Mouse (Mus musculus): ENCODE results near the gene Slc51a. TPM values are rescaled to one million over a fixed set of nuclear protein-coding genes. Genes with fewer than 3 reads are reported as not detected.

The Slc51a gene
- polyA plus RNA-seq, 1 experiment from 2014 or later, result 0.34 TPM

- 61% methylated on average over 9 of the region's 9 CpGs for WGBS
- Histone ChIP-seq H3K9ac (replicated peaks; ENCODE audit: low read length) (no peak overlapping the region), H3K4me3 (ENCODE audit: low read depth, low read length) (no peak overlapping the region), H3K27me3 (ENCODE audit: control insufficient read depth, insufficient read depth, low read length) (no peaks in the 10 kb centered on the region), H3K27ac (replicated peaks; ENCODE audit: low read depth, low read length) (no peak overlapping the region), H3K4me2 (ENCODE audit: low read depth, low read length) (no peak overlapping the region), H3K9me3 (replicated peaks; ENCODE audit: control insufficient read depth, low read length) (no peaks in the 10 kb centered on the region), H3K4me1 (ENCODE audit: control insufficient read depth, insufficient read depth, low read length) (no peaks in the 10 kb centered on the region), H3K36me3 (replicated peaks; ENCODE audit: control insufficient read depth, insufficient read depth, low read depth, low read length) (no peaks in the 10 kb centered on the region)
- no peak for DNase-seq (ENCODE audit: low spot score)
- ATAC-seq (replicated peaks; ENCODE audit: insufficient number of reproducible peaks, low FRiP score, low TSS enrichment, low read depth), result no peak
These were observed 32.7 kb upstream of the Slc51a start for GRCm38 (mm10) chr16:32520372-32520748.

DNA sequence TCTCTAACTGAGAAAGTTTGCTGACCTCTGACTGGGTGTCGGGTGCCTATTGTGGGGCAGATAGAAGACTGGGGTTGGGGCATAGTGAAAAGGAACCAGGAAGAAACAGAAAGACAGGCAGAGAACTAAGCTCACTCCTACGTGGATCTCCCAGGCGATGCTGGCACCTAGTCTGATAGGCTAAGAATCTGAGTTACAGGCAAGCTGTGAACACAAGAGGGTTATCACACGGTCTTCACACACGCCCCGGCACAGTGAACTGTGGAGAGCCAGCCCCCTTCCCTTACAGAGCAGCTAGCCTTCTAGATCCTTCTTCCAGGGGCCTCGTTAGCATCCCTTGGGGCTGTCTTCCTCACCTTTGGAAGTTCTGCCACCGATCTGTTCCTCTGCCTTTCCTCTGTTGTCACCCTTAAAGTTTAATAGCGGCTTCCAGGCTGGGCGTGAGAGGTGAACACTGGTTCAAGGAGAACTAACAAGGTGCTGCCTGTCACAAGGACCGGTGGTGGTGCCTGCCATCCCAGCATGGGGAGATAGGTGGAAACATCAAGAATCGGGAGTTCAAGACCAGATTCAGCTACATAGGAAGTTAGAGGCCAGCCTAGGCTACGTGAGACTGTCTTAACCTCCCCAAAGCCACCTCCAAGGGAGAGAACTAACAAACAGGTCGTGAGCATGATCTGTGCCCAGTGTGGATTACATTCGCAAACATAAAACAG, 32.1 kb upstream of the Slc51a start:
- H3K4me1 ChIP-seq (ENCODE audit: control insufficient read depth, insufficient read depth, low read length), result no peaks in the 10 kb centered on the region
- H3K9me3 ChIP-seq (replicated peaks; ENCODE audit: control insufficient read depth, low read length), result no peaks in the 10 kb centered on the region
- H3K27ac ChIP-seq (replicated peaks; ENCODE audit: low read depth, low read length), result no peak overlapping the region
- DNase-seq (ENCODE audit: low spot score) (no peak), ATAC-seq (replicated peaks; ENCODE audit: insufficient number of reproducible peaks, low FRiP score, low TSS enrichment, low read depth) (no peak)
- no peak overlapping the region for H3K4me2 ChIP-seq (ENCODE audit: low read depth, low read length)
- WGBS, result 80% methylated on average over 15 of the region's 15 CpGs
- no peak overlapping the region for H3K4me3 ChIP-seq (ENCODE audit: low read depth, low read length)
- H3K36me3 ChIP-seq (replicated peaks; ENCODE audit: control insufficient read depth, insufficient read depth, low read depth, low read length), result no peaks in the 10 kb centered on the region
- H3K27me3 ChIP-seq (ENCODE audit: control insufficient read depth, insufficient read depth, low read length), result no peaks in the 10 kb centered on the region
- no peak overlapping the region for H3K9ac ChIP-seq (replicated peaks; ENCODE audit: low read length)

GRCm38 (mm10) chr16:32517785-32518481, 30.3 kb upstream of the Slc51a start:
- Histone ChIP-seq H3K4me1 (ENCODE audit: control insufficient read depth, insufficient read depth, low read length) (no peaks in the 10 kb centered on the region), H3K9ac (replicated peaks; ENCODE audit: low read length) (no peak overlapping the region), H3K27me3 (ENCODE audit: control insufficient read depth, insufficient read depth, low read length) (no peaks in the 10 kb centered on the region), H3K4me3 (ENCODE audit: low read depth, low read length) (no peak overlapping the region), H3K27ac (replicated peaks; ENCODE audit: low read depth, low read length) (no peak overlapping the region), H3K36me3 (replicated peaks; ENCODE audit: control insufficient read depth, insufficient read depth, low read depth, low read length) (no peaks in the 10 kb centered on the region), H3K9me3 (replicated peaks; ENCODE audit: control insufficient read depth, low read length) (no peaks in the 10 kb centered on the region), H3K4me2 (ENCODE audit: low read depth, low read length) (no peak overlapping the region)
- 80% methylated on average over 12 of the region's 12 CpGs for WGBS
- ATAC-seq (replicated peaks; ENCODE audit: insufficient number of reproducible peaks, low FRiP score, low TSS enrichment, low read depth) (no peak), DNase-seq (ENCODE audit: low spot score) (no peak)

DNA sequence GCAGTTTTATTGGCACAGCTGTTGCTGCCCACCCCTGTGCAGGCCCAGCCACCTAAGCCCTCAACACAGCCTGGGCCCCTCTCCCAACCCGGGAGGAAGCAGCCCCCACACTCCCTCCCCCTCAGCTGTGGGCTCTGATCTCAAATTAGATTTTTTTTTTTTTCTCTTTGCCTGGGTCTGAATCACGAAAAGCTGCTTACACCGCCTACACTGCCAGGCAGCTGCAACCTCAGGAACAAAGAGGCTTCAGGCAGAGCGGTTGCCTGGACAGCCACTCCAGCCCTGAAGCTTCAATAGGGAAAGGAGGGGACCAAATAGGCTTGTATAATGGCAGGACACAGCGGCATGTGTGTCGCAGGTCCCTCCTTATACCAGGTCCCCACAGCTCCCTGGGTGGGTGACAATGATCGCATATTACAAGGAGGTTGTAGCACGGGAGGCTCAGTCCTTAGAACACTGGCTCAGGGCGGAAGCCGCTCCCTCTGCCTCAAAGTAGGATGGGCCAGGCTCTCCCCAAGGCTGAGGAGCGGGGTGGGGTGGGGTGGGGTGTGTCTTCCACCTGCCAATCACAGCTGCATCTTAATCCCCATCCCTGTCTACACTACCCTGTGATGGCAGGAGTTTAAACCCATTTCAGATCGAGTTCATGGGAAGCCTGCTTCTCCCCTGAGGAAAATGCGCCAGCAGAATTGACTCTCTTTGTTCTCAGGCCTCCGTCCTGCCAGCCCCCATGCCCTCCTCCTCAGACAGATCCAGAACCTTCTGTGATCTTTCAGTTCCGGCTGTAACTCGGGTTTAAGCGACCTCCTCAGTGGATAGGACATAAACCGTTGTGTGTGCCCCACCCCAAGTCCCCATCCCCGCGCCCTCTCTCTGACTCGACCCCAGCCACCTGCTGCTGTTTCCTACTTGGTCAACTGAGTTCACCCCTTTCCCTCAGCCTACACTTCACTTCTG, 28.6 kb upstream of the Slc51a start:
- H3K4me1 ChIP-seq (ENCODE audit: control insufficient read depth, insufficient read depth, low read length), result no peaks in the 10 kb centered on the region
- peak overlapping the region; percentile 39 for H3K4me2 ChIP-seq (ENCODE audit: low read depth, low read length)
- 17% methylated on average over 21 of the region's 21 CpGs for WGBS
- H3K4me3 ChIP-seq (ENCODE audit: low read depth, low read length), result 0 out of 2 replicates have a peak overlapping the region, but pooled peaks have one; percentile 7
- peak overlapping the region; percentile 88 for H3K27ac ChIP-seq (replicated peaks; ENCODE audit: low read depth, low read length)
- H3K27me3 ChIP-seq (ENCODE audit: control insufficient read depth, insufficient read depth, low read length), result no peaks in the 10 kb centered on the region
- H3K9ac ChIP-seq (replicated peaks; ENCODE audit: low read length), result peak overlapping the region; percentile 68
- no peaks in the 10 kb centered on the region for H3K9me3 ChIP-seq (replicated peaks; ENCODE audit: control insufficient read depth, low read length)
- ATAC-seq (replicated peaks; ENCODE audit: insufficient number of reproducible peaks, low FRiP score, low TSS enrichment, low read depth) (peak; percentile 90), DNase-seq (ENCODE audit: low spot score) (peak; percentile 75)
- H3K36me3 ChIP-seq (replicated peaks; ENCODE audit: control insufficient read depth, insufficient read depth, low read depth, low read length), result no peaks in the 10 kb centered on the region

DNA sequence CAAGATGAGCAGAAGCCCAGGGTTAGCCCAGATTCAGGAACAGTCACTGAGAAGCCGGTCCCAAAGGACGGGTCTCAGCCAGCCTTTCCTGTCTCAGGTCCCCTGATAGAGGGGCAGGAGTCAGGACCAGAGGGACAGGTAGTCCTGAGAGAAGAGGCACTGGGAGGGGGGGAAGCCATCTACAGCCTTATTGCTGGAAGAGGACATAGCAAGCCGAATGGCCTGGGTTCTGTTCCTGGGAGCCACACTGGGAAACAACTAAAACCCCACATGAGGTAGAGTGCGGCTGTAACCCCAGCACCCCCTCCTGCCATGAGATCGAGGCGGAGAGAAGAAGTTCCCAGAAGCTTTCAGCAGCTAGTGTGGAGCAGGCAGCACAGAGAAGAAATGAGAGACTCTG, 26.3 kb upstream of the Slc51a start:
- Histone ChIP-seq H3K9me3 (replicated peaks; ENCODE audit: control insufficient read depth, low read length) (no peaks in the 10 kb centered on the region), H3K4me2 (ENCODE audit: low read depth, low read length) (no peak overlapping the region), H3K36me3 (replicated peaks; ENCODE audit: control insufficient read depth, insufficient read depth, low read depth, low read length) (no peaks in the 10 kb centered on the region), H3K4me1 (ENCODE audit: control insufficient read depth, insufficient read depth, low read length) (no peaks in the 10 kb centered on the region), H3K4me3 (ENCODE audit: low read depth, low read length) (no peak overlapping the region), H3K27me3 (ENCODE audit: control insufficient read depth, insufficient read depth, low read length) (no peaks in the 10 kb centered on the region), H3K27ac (replicated peaks; ENCODE audit: low read depth, low read length) (no peak overlapping the region), H3K9ac (replicated peaks; ENCODE audit: low read length) (no peak overlapping the region)
- 90% methylated on average over 6 of the region's 6 CpGs for WGBS
- no peak for ATAC-seq (replicated peaks; ENCODE audit: insufficient number of reproducible peaks, low FRiP score, low TSS enrichment, low read depth)
- DNase-seq (ENCODE audit: low spot score), result no peak

DNA sequence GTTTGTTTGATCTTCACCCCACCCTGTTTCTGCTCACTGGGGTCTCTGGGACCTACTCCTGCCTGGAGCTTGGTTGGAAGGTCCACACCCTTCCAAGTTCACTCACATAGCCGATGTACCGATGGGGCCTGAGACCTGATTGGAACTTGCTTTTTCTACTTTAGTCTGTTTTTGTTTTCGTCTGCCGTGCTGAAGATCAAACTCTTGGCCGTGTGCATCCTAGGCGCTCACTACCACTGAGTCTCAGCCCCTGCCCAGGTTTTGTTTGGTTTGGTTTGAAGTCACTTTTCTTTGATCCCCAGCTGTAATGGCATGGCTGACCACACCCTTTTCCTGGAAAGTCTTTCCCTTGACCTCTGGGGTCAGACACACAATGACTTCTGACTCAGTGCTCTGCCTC, 25.7 kb upstream of the Slc51a start:
- Histone ChIP-seq H3K36me3 (replicated peaks; ENCODE audit: control insufficient read depth, insufficient read depth, low read depth, low read length) (no peaks in the 10 kb centered on the region), H3K4me2 (ENCODE audit: low read depth, low read length) (no peak overlapping the region), H3K4me3 (ENCODE audit: low read depth, low read length) (no peak overlapping the region), H3K4me1 (ENCODE audit: control insufficient read depth, insufficient read depth, low read length) (no peaks in the 10 kb centered on the region), H3K27me3 (ENCODE audit: control insufficient read depth, insufficient read depth, low read length) (no peaks in the 10 kb centered on the region), H3K9ac (replicated peaks; ENCODE audit: low read length) (no peak overlapping the region), H3K9me3 (replicated peaks; ENCODE audit: control insufficient read depth, low read length) (no peaks in the 10 kb centered on the region), H3K27ac (replicated peaks; ENCODE audit: low read depth, low read length) (no peak overlapping the region)
- no peak for DNase-seq (ENCODE audit: low spot score)
- WGBS, result 77% methylated on average over 6 of the region's 6 CpGs
- ATAC-seq (replicated peaks; ENCODE audit: insufficient number of reproducible peaks, low FRiP score, low TSS enrichment, low read depth), result no peak

DNA sequence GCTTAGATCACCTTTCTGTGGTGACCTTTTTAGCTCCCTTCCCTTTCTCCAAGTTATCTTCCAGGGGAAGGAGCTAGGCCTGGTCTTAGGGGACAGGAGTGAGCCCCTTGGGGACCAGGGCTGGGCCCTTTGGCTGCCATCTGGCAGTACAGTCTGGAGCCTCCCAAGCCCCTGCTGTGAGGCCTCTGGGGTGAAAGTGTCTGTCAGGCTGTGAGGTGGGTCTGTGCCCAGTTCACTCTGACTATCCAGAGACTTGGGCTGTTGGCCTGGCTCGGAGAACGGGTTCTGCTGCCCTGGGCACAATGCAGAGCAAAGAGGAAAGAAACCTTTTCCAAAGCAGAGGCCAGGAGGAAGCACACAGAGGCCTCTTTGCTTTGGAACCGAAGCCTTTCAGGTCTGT, 25.2 kb upstream of the Slc51a start:
- H3K4me1 ChIP-seq (ENCODE audit: control insufficient read depth, insufficient read depth, low read length), result no peaks in the 10 kb centered on the region
- no peaks in the 10 kb centered on the region for H3K36me3 ChIP-seq (replicated peaks; ENCODE audit: control insufficient read depth, insufficient read depth, low read depth, low read length)
- H3K9ac ChIP-seq (replicated peaks; ENCODE audit: low read length), result no peak overlapping the region
- H3K27me3 ChIP-seq (ENCODE audit: control insufficient read depth, insufficient read depth, low read length), result no peaks in the 10 kb centered on the region
- no peak for DNase-seq (ENCODE audit: low spot score)
- no peak overlapping the region for H3K4me3 ChIP-seq (ENCODE audit: low read depth, low read length)
- no peak overlapping the region for H3K4me2 ChIP-seq (ENCODE audit: low read depth, low read length)
- no peaks in the 10 kb centered on the region for H3K9me3 ChIP-seq (replicated peaks; ENCODE audit: control insufficient read depth, low read length)
- no peak for ATAC-seq (replicated peaks; ENCODE audit: insufficient number of reproducible peaks, low FRiP score, low TSS enrichment, low read depth)
- no peak overlapping the region for H3K27ac ChIP-seq (replicated peaks; ENCODE audit: low read depth, low read length)
- 77% methylated on average over 3 of the region's 3 CpGs for WGBS

All from embryonic facial prominence, embryonic 11.5 days (tissue).